Mouse (Mus musculus): ENCODE measurements around the gene Tbx2. TPM values are rescaled to one million over a fixed set of nuclear protein-coding genes. Genes with fewer than 3 reads are reported as not detected.

The Tbx2 gene
- total RNA-seq, 2 experiments from 2014 or later = 3.7 to 3.9 TPM

DNA sequence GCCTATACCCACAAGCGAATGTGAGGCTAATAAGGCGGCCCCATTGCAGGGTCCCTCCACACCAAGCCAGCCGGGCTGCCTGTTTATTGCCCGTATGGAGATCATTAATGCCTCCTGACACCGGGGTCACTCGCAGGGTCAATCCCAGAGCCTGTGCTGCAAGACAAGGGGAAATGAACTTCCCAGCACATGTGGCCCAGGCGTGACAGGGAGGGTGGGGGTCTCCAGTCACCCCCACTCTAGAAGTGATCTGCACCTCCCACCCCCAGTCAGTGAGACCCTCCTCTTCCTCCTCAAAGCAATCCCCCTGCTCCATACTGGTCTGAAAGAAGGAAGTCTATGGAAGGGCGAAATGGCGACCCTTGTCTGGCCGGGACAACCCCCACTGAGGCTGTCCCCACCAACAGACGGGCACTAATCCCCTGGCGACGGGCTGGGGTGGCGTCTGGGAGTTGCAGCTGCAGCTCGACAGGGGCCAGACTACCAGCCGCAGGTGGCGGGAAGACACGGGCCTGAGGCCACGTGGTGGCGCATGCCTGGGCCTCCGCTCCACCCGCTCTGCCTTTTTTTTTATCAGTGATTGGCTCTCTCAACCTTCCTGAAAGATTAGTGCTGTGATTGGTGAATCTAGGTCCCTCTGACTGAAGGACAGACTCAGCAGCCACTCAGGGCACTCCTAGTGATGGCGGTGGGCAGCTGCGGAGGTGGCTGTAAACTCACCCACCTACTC lies 43.9 kb downstream of the Tbx2 start:
- DNase-seq = no peak
- intact Hi-C loops (cut with DNase I) = no loop called here

DNA sequence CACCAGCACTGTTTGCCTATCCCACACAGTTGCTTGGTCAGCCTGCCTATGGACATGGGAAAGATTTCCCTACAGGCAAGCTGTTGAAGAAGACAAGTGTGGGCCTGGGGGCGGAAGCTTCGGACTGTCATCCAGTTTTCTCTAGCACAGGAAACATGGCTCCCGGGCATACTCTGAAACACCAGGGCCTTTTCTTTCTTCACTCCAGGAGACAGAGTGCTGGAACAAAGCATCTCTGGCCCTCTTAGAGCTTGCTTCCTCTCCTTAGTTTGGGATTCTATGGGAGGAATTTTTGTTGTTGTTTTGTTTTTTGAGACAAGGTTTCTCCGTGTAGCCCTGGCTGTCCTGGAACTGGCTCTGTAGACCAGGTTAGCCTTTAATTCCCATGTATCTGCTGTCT lies 52.1 kb downstream of the Tbx2 start:
- no peak for DNase-seq

DNA sequence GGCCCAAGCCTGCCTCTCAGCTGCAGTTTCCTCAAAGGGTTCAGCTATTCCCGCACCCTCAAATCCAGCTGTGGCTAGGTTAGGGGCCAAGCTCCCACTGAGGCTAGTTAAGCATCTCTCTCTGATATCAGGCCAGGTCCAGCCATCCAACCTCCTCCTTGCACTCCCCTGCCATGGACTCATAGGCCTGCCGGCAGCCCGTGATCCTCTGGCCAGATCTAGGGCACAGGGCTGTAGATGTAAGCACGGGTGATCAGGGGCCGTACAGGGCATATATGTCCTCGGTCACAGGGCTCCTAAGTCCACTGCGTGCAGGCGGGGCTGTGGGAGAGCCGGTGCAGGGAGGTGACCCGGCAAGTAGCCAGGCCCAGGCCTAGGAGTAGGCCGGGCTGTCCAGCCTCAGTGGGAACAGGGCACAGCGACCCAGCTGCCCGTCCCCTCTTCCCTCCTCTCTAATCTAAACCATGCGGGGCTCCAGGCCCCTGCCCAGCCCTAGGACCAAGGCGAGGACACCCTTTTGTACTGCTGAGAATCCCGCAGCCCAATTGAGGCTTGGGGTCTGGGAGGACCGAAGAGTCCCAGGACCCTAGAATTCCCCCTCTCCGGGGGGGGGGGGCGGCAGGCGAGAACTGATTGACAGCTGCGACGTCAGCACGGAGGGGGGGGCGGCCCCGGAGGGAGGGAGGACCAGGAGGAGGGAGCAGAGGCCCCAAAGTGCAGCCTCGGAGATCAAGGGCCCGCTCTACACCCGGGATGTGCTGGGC lies 53.5 kb downstream of the Tbx2 start, which contains the start of gene Tbx4:
TSS of gene Tbx4 (plus strand) at position 758 of the 764 bp plus-strand sequence.
- DNase-seq = no peak
- intact Hi-C loops (cut with DNase I) = no loop called here

More for the DNA sequence above, 52.1 kb downstream of the Tbx2 start:
- intact Hi-C loops (cut with DNase I) = no loop called here

DNA sequence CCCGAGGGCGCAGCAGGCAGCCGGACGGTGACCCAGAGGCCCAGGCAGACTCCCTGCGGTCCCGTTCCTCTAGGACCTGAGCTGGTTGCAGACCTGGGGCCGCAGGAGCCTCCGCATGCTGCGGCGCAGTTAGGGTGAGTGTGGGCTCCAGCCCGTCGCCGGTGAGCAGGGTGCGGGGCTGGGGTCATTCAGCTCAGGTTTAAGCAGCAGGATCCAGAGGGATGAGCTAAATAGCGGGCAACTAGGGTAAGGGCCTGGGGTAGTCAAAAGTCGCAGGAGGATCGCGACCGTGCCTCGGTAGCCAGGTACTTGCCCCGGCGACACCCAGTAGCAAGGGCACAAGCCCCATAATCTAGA lies 54.1 kb downstream of the Tbx2 start:
- intact Hi-C loops (cut with DNase I) = no loop called here
- no peak for DNase-seq

DNA sequence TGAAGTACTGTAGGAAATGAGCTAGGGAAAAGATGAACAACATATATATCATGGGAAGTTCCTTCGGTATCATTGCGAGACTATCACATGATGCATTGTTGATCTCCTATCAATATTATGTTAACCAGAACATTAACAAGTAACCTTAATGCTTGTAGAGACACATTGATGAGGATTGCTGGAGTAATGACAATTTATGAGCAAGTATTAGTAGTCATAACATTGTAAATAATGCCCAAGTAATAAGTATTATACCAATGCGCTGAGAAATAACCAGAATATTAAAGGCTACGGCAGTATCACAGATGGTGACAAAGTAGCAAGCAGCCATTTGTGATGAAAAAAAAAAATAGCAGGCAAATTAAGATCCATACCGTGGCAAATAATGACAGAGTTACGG lies 54.9 kb downstream of the Tbx2 start:
- intact Hi-C loops (cut with DNase I) = no loop called here
- no peak for DNase-seq

DNA sequence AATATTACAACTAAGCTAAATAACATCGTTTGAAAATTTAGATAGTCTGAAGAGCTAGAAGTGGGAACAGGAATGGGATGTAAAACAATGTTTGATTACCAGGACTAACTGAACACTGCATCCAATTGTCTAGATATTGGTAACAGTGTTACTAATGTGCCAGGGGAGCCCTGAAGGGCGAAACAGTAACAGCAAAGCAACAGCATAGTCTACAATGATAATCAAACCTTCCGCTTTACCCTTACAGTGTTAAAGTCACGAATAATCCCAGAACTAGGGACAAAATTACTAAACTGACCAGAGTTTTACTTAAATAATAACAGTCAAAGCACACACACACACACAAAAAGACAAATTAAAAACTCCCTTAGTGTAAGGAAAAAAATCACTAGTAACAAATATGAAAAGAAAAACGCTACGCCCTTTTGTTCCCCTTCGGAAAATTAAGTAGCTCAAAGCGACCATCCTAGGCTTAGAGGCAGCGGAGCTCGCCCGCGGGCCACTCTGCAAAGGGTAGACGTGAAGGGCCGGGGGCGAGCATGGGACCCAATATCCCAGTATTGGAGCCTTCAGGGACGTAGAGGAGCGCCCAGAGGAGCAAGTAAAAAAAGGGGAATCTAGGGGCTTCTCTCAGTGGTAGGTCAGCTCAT lies 55.6 kb downstream of the Tbx2 start:
- intact Hi-C loops (cut with DNase I) = no loop called here
- DNase-seq = no peak

DNA sequence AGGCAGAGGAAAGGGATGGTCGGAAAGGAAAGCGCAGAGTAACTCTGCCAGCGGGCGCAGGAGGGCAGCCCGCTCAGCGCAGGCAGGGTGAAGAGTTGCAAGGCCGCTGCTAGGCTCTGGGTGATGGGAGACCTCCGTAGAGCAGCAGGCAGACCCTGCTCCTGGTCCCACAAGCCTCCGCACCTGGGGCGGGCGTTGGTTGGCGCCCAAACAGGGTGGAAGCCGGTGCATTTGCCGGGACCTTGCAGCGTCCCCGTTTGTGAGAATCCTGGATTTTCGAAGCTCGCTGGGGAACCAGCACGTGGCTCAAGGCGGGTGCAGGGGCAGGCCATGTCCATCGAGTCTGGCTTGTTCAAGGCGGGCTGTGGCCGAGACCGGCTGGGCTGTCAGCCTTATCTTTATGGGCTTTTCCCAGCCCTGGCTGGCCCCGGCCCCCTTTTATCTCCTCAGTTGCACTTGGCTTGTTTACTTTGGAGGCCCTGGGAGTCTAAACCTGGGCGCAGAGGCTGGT lies 56.2 kb downstream of the Tbx2 start:
- intact Hi-C loops (cut with DNase I) = no loop called here
- no peak for DNase-seq

DNA sequence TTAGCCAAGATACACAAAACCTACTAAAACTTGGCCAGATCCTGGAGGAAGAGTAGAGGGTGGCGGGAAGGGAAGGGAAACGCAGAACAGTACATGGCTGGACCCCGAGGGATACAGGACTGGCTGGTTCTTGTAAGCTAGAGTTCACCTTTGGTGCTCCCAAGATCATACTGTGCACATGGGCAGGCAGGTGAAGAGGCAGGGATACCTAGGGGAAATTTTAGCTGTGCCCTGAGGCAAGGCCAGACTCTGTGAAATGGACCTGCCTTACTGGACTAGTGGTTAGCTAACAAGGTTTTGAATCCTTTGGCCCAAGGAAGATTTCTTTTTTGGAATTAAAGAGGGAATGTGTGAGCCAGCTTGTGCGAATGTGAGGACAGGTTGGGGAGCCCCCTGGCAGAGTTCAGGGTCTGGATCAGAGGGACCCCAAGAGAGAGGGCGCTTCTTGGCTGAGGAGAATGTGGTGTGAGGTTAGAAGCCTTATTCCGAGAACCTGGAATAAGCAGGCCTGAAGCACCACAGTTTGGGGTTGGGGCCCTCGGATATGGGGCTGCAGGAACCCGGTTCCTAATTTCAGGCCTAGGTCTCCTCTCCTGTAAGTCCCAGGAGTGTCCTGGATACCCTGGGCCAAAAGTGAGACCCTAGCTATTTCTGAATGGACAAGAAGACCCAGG lies 56.8 kb downstream of the Tbx2 start:
- intact Hi-C loops (cut with DNase I) = no loop called here
- no peak for DNase-seq

DNA sequence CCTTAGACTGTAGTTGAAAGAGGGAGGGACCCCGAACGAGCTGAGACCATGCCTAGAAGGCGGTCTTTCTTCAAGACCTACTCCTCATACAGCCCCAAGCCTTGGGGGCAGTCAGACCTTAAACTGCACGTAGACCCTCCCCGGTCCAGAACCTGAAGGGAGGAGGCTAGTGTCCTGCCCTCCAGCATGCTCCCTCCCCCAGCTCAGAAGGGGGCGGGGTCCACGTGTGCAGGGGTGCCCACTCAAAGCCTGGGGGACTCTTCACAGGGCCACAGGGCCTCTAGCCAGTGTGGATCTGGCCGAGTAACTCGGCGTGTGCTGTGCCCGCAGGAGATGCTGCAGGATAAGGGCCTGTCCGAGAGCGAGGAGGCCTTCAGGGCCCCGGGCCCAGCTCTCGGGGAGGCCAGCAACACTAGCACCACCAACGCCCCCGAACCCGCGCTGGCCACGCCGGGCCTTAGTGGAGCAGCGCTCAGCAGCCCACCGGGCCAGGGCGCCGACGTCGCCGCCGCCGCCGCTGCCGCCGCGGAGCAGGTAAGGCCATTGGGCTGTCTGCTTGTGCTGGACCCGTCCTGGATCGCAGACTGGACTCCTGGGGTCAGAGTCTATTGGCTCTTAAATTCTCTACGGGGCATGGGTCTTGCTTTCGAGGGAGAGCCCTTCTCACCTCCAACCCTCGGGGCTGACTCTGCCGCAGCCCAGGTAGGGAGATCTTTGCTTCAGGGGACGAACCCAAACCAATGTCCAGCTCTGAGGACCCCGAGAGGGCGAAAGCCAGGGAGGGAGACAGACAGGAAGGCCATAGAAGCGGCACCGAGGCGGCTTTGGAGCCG lies 57.6 kb downstream of the Tbx2 start:
- no peak for DNase-seq
- intact Hi-C loops (cut with DNase I) = no loop called here

DNA sequence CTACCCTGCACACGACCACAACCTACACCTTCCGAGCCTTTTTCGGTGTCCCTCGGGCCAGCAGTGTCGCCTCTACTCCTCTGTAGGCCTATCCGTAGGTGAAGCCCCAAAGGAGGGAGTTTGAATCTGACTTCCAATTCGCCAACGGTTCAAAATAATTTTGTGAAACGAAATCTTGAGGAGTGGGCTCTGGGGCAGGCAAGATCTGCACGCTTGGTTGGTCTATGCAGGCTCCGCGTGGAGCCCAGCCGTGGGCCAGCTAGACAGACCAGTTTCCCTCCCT lies 58.2 kb downstream of the Tbx2 start:
- DNase-seq = no peak
- intact Hi-C loops (cut with DNase I) = no loop called here

DNA sequence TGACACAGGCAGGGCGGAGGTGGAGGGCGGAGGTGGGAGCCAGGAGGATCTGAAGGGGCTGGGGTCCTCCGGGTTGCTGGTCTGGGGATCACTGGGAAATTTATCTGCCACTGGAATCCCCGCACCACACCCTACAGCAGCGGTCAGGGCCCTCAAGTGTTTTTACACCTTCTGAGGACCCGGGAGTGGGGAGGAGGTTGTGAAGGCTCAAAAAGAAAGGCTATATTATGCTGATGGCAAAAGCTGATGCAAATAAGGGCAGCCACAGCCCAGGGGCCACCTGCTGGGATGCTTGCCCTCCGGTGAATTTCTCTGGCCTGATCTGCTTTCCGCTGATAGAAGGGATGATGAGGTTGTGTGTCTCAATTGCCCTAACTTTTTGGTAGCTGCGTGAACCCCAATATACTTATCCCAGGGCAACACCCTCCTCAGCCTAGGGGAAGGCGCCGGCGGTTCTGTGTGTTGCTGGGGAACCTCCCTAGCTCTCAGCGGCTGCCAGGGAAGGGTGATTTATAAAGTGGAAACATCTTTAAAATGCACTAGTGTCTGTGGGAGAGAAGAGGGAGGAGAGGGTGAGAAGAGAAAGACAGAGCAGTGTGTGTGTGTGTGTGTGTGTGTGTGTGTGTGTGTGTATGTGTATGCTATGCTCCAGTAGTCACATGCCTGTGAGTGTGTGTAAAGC lies 58.8 kb downstream of the Tbx2 start:
- DNase-seq = no peak
- intact Hi-C loops (cut with DNase I) = no loop called here

Other genes with a start within 250 kb of the Tbx2 start
- gene Gm11444, start 17.8 kb downstream of the Tbx2 start, total RNA-seq (2021) = not detected
- gene Tbx4, start 53.9 kb downstream of the Tbx2 start, total RNA-seq (2021) = under 1 TPM; 0.12 to 0.38 TPM